Mouse (Mus musculus): ENCODE measurements around the gene 3110021N24Rik.
"Not testable (repeated sequence)": the region's sequence is repeated elsewhere in the genome, so short reads cannot be mapped to it uniquely, and the experiment has no call there.

Gene 3110021N24Rik

GRCm38 (mm10) chr4:108719349-108719748 is at the start of gene 3110021N24Rik:
Gene 3110021N24Rik, plus strand, starts transcription at chr4:108719649.
- no peaks in the 10 kb centered on the region for H3K27me3 ChIP-seq (ENCODE audit: control insufficient read depth, insufficient read depth, low read length, poor library complexity, severe bottlenecking)
- no peak for DNase-seq (ENCODE audit: low read depth, low spot score)
- H3K36me3 ChIP-seq (ENCODE audit: control insufficient read depth, insufficient read depth, low read length, poor library complexity, severe bottlenecking) = no peaks in the 10 kb centered on the region

- no peak for DNase-seq (ENCODE audit: low read depth, low spot score)
- Histone ChIP-seq H3K36me3 (ENCODE audit: control insufficient read depth, insufficient read depth, low read length, poor library complexity, severe bottlenecking) (no peaks in the 10 kb centered on the region), H3K27me3 (ENCODE audit: control insufficient read depth, insufficient read depth, low read length, poor library complexity, severe bottlenecking) (no peaks in the 10 kb centered on the region)
Observed at GRCm38 (mm10) chr4:108686156-108686555, 33.3 kb upstream of the 3110021N24Rik start.

DNA sequence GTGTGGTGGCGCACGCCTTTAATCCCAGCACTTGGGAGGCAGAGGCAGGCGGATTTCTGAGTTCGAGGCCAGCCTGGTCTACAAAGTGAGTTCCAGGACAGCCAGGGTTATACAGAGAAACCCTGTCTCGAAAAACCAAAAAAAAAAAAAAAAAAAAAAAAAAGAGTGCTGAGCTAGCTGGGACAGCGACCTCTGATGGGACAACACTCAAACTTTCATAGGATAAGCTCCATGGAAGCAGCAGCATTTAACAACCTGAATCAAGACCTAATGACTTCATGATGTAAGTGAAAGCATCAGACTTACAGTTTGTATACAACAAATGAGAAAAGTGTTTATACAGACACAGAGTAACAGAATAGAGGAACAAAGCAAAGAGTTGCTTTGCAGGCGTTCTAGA is 32.4 kb upstream of the 3110021N24Rik start:
- not testable (repeated sequence) for H3K27me3 ChIP-seq (ENCODE audit: control insufficient read depth, insufficient read depth, low read length, poor library complexity, severe bottlenecking); DNase-seq (ENCODE audit: low read depth, low spot score); H3K36me3 ChIP-seq (ENCODE audit: control insufficient read depth, insufficient read depth, low read length, poor library complexity, severe bottlenecking)

DNA sequence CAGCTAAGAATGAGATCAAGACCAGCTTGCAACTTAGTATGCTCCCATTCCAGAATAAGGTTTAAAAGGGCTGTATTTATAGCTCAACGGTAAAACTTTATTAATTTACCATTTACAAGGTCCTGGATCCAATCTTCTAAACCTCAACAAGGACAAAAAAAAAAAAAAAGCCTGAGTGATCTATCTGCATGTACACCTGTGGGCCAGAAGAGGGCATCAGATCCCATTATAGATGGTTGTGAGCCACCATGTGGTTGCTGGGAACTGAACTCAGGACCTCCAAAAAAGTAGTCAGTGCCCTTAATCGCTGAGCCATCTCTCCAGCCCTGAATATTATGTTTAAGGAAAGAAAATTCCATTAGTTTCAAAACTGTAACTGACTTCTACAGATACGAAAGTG is 29.0 kb upstream of the 3110021N24Rik start:
- Histone ChIP-seq H3K36me3 (ENCODE audit: control insufficient read depth, insufficient read depth, low read length, poor library complexity, severe bottlenecking) (no peaks in the 10 kb centered on the region), H3K27me3 (ENCODE audit: control insufficient read depth, insufficient read depth, low read length, poor library complexity, severe bottlenecking) (no peaks in the 10 kb centered on the region)
- DNase-seq (ENCODE audit: low read depth, low spot score) = no peak

DNA sequence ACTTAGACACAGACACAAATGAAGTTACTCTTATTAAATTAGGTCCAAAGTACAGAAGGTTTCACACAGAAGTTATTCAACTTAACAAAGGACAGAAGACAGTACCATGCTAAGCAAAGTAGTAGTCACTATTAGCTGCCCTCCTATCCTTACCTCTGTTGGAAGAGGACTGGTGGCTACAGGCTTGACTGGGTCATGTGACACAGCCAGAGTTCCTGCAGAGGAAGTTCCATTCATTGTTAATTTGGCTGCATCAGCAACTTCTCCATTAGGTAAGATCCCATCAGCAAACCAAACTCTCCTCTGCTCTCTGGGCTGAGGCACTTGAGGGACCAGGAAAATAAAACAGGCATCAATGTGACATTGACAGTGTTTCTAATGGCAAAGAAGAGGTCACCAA is 28.0 kb upstream of the 3110021N24Rik start:
- no peaks in the 10 kb centered on the region for H3K27me3 ChIP-seq (ENCODE audit: control insufficient read depth, insufficient read depth, low read length, poor library complexity, severe bottlenecking)
- no peak for DNase-seq (ENCODE audit: low read depth, low spot score)
- no peaks in the 10 kb centered on the region for H3K36me3 ChIP-seq (ENCODE audit: control insufficient read depth, insufficient read depth, low read length, poor library complexity, severe bottlenecking)

- Histone ChIP-seq H3K36me3 (ENCODE audit: control insufficient read depth, insufficient read depth, low read length, poor library complexity, severe bottlenecking) (no peaks in the 10 kb centered on the region), H3K27me3 (ENCODE audit: control insufficient read depth, insufficient read depth, low read length, poor library complexity, severe bottlenecking) (no peaks in the 10 kb centered on the region)
- DNase-seq (ENCODE audit: low read depth, low spot score) = peak; percentile 26
Observed at GRCm38 (mm10) chr4:108696934-108697333, 22.5 kb upstream of the 3110021N24Rik start.

DNA sequence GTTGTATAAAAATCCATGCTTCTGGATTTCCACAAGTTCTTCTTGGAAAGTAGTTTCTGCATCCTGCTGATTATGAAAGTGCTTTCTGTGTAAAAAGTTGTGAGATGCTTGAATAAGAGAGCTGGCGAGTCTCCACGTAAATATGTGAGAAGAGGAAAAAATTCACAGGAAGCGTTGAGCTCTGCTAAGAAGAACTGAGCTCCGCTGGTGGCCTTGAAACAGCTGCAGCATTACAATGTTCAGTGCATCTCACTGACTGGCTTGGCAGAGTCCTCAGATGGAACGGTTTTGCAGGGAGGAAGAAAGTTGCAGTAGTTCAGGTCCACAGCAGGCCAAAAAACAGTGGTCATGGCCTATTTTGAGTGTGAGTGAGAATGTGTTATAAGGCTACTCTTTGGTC is 11.2 kb upstream of the 3110021N24Rik start:
- DNase-seq (ENCODE audit: low read depth, low spot score) = no peak
- Histone ChIP-seq H3K36me3 (ENCODE audit: control insufficient read depth, insufficient read depth, low read length, poor library complexity, severe bottlenecking) (no peaks in the 10 kb centered on the region), H3K27me3 (ENCODE audit: control insufficient read depth, insufficient read depth, low read length, poor library complexity, severe bottlenecking) (no peaks in the 10 kb centered on the region)

DNA sequence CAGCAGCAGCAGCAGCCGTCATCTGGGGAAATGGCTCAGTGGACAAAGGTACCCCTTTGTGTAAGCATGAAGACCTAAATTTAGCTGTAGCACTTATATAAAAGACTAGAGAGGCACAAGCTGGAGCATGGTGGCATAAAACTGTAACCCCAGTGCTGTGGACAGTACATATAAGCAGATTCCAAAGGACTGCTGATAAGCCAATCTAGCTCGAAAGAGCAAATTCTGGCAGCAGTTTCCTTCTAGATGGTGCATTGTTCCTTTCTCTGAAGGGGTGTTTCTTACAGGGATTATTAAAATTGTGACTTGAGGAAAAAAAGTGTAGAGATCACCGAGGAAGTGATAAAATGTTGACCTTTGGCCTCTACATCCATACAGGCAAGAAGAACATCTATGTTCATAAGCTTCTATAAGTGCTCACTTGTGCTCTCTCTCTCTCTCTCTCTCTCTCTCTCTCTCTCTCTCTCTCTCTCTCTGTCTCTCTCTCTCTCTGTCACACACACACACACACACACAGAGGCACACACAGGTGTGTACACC is 1.9 kb downstream of the 3110021N24Rik start:
- no peaks in the 10 kb centered on the region for H3K36me3 ChIP-seq (ENCODE audit: control insufficient read depth, insufficient read depth, low read length, poor library complexity, severe bottlenecking)
- no peaks in the 10 kb centered on the region for H3K27me3 ChIP-seq (ENCODE audit: control insufficient read depth, insufficient read depth, low read length, poor library complexity, severe bottlenecking)
- DNase-seq (ENCODE audit: low read depth, low spot score) = no peak

GRCm38 (mm10) chr4:108724102-108724501 is 4.7 kb downstream of the 3110021N24Rik start:
- no peaks in the 10 kb centered on the region for H3K27me3 ChIP-seq (ENCODE audit: control insufficient read depth, insufficient read depth, low read length, poor library complexity, severe bottlenecking)
- no peaks in the 10 kb centered on the region for H3K36me3 ChIP-seq (ENCODE audit: control insufficient read depth, insufficient read depth, low read length, poor library complexity, severe bottlenecking)
- DNase-seq (ENCODE audit: low read depth, low spot score) = no peak

- no peak for DNase-seq (ENCODE audit: low read depth, low spot score)
- H3K36me3 ChIP-seq (ENCODE audit: control insufficient read depth, insufficient read depth, low read length, poor library complexity, severe bottlenecking) = no peaks in the 10 kb centered on the region
Observed at GRCm38 (mm10) chr4:108730450-108730849, 11.0 kb downstream of the 3110021N24Rik start.

GRCm38 (mm10) chr4:108731582-108731981 is 12.1 kb downstream of the 3110021N24Rik start:
- no peaks in the 10 kb centered on the region for H3K27me3 ChIP-seq (ENCODE audit: control insufficient read depth, insufficient read depth, low read length, poor library complexity, severe bottlenecking)
- no peak for DNase-seq (ENCODE audit: low read depth, low spot score)
- no peaks in the 10 kb centered on the region for H3K36me3 ChIP-seq (ENCODE audit: control insufficient read depth, insufficient read depth, low read length, poor library complexity, severe bottlenecking)

More at GRCm38 (mm10) chr4:108730450-108730849, 11.0 kb downstream of the 3110021N24Rik start:
- H3K27me3 ChIP-seq (ENCODE audit: control insufficient read depth, insufficient read depth, low read length, poor library complexity, severe bottlenecking) = no peaks in the 10 kb centered on the region

- DNase-seq (ENCODE audit: low read depth, low spot score) = no peak
- Histone ChIP-seq H3K27me3 (ENCODE audit: control insufficient read depth, insufficient read depth, low read length, poor library complexity, severe bottlenecking) (no peaks in the 10 kb centered on the region), H3K36me3 (ENCODE audit: control insufficient read depth, insufficient read depth, low read length, poor library complexity, severe bottlenecking) (no peaks in the 10 kb centered on the region)
Observed at GRCm38 (mm10) chr4:108746160-108746873, 26.9 kb downstream of the 3110021N24Rik start.

DNA sequence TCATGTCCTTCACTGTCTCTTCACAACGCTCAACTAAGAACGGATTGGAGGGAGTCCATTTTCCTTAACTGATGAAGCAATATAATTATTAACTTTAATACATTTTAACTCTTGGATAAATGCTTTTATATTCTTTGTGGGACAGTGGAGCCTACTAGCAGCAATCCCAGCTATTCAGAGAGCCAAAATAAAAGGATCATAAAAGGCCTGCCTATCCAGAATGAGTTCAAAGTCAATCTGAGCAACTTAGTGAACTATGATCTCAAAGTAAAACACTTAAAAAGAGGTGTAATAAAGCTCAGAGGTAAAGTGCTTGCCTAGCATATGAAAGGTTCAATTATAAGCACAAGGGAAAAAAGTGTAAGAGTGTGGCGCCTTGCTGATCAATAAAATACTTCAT is 40.1 kb downstream of the 3110021N24Rik start:
- H3K27me3 ChIP-seq (ENCODE audit: control insufficient read depth, insufficient read depth, low read length, poor library complexity, severe bottlenecking) = no peaks in the 10 kb centered on the region
- DNase-seq (ENCODE audit: low read depth, low spot score) = no peak
- no peaks in the 10 kb centered on the region for H3K36me3 ChIP-seq (ENCODE audit: control insufficient read depth, insufficient read depth, low read length, poor library complexity, severe bottlenecking)

GRCm38 (mm10) chr4:108768527-108768926 is 49.1 kb downstream of the 3110021N24Rik start:
- Histone ChIP-seq H3K27me3 (ENCODE audit: control insufficient read depth, insufficient read depth, low read length, poor library complexity, severe bottlenecking) (no peaks in the 10 kb centered on the region), H3K36me3 (ENCODE audit: control insufficient read depth, insufficient read depth, low read length, poor library complexity, severe bottlenecking) (no peaks in the 10 kb centered on the region)
- DNase-seq (ENCODE audit: low read depth, low spot score) = no peak

GRCm38 (mm10) chr4:108779763-108780056 is 60.3 kb downstream of the 3110021N24Rik start:
- no peak for DNase-seq (ENCODE audit: low read depth, low spot score)
- peaks cover 8% of the 10 kb centered on the region; the same call in 1 of the 2 replicates for H3K27me3 ChIP-seq (ENCODE audit: control insufficient read depth, insufficient read depth, low read length, poor library complexity, severe bottlenecking)
- H3K36me3 ChIP-seq (ENCODE audit: control insufficient read depth, insufficient read depth, low read length, poor library complexity, severe bottlenecking) = no peaks in the 10 kb centered on the region

All from splenic B cell, adult 2 months (primary cell).